Mouse (Mus musculus): ENCODE measurements around the gene Idua. TPM values are rescaled to one million over a fixed set of nuclear protein-coding genes. Genes with fewer than 3 reads are reported as not detected.

Idua gene
- polyA plus RNA-seq, 1 experiment from 2014 or later, result 11.5 TPM

DNA sequence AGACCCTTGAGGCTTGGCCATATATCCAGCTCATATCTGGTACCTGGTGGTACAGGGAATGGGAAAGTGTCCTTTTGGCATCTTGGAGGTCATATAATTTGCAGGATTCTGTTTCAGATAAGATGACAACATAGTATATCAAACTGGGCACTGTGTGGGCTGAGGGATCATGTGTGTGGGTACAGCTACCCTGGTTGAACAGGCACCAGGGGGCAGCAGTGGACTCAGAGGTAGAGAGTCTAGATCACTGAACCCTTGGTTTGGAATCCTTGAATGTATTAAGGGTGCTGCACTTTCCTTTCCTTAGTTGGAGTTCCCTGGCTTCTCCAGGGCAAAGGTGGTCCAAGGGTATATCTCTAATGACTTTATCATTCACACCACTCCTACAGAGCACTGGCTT lies 10.7 kb downstream of the Idua start:
- H3K4me3 ChIP-seq (ENCODE audit: low read depth, low read length), result no peak overlapping the region
- H3K27me3 ChIP-seq (ENCODE audit: control insufficient read depth, insufficient read depth, low read length), result no peaks in the 10 kb centered on the region
- peaks cover 2% of the 10 kb centered on the region; the same call in 1 of the 2 replicates for H3K36me3 ChIP-seq (ENCODE audit: control insufficient read depth, insufficient read depth, low read length)
- no peaks in the 10 kb centered on the region for H3K9me3 ChIP-seq (ENCODE audit: control insufficient read depth, low read length)
- H3K4me1 ChIP-seq (replicated peaks; ENCODE audit: control insufficient read depth, insufficient read depth, low read length), result peaks cover 7% of the 10 kb centered on the region; the same call in 1 of the 2 replicates
- ATAC-seq (replicated peaks; ENCODE audit: low FRiP score) (0 out of 2 replicates have a peak, but pooled peaks have one; percentile 34), DNase-seq (ENCODE audit: low spot score) (no peak)
- H3K27ac ChIP-seq (ENCODE audit: low read depth, low read length), result no peak overlapping the region
- no peak overlapping the region for H3K4me2 ChIP-seq (ENCODE audit: low read depth, low read length, severe bottlenecking)
- no peak overlapping the region for H3K9ac ChIP-seq (ENCODE audit: low read length)

DNA sequence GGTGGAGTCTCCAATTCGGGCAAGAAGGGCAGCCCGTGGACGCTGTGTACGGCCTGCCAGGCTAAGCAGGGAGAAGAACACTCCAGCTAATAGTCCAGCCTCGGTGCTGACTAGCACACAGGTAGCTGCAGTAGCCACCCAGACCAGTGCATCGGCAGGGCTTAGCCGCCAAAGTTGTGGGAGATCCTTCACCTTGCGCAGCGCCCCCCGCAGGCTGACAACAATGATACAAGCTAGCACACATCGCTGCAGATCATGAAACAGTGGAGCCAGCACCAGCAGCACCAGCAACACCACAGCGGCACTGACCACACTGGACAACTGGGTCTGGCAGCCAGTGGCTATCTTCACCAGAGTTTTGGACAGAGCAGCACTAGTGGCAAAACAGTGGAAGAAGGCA lies 11.6 kb downstream of the Idua start:
- WGBS, result 95% methylated on average over 12 of the region's 12 CpGs
- ATAC-seq (replicated peaks; ENCODE audit: low FRiP score), result no peak
- no peaks in the 10 kb centered on the region for H3K27me3 ChIP-seq (ENCODE audit: control insufficient read depth, insufficient read depth, low read length)
- no peak for DNase-seq (ENCODE audit: low spot score)
- H3K9ac ChIP-seq (ENCODE audit: low read length), result no peak overlapping the region
- no peak overlapping the region for H3K4me3 ChIP-seq (ENCODE audit: low read depth, low read length)
- peaks cover 2% of the 10 kb centered on the region; the same call in 1 of the 2 replicates for H3K36me3 ChIP-seq (ENCODE audit: control insufficient read depth, insufficient read depth, low read length)
- H3K4me2 ChIP-seq (ENCODE audit: low read depth, low read length, severe bottlenecking), result no peak overlapping the region
- no peaks in the 10 kb centered on the region for H3K9me3 ChIP-seq (ENCODE audit: control insufficient read depth, low read length)
- no peak overlapping the region for H3K27ac ChIP-seq (ENCODE audit: low read depth, low read length)
- peaks cover 8% of the 10 kb centered on the region; the same call in 1 of the 2 replicates for H3K4me1 ChIP-seq (replicated peaks; ENCODE audit: control insufficient read depth, insufficient read depth, low read length)

DNA sequence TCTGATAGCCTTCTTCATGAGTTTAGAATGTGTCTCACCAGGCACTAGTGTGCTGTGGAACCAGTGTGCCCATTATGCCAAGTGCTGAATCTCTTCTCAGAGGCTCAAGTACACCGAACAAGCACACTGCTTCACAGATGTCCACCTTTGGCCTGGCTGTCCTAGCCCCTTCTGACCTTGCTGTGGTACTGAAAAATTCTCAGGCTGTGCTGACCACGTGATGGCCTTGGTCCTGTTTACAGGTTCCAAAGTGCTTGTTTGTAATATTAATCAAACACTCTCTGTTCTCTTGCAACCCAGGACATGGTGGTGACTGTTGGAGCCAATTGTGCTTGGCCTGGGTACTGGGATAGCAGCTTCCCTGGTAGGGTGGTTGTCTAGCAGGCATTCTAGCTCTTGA lies 14.5 kb downstream of the Idua start:
- no peak for DNase-seq (ENCODE audit: low spot score)
- Histone ChIP-seq H3K9me3 (ENCODE audit: control insufficient read depth, low read length) (no peaks in the 10 kb centered on the region), H3K4me1 (replicated peaks; ENCODE audit: control insufficient read depth, insufficient read depth, low read length) (peaks cover 13% of the 10 kb centered on the region; the same call in 1 of the 2 replicates), H3K27me3 (ENCODE audit: control insufficient read depth, insufficient read depth, low read length) (no peaks in the 10 kb centered on the region), H3K9ac (ENCODE audit: low read length) (no peak overlapping the region), H3K36me3 (ENCODE audit: control insufficient read depth, insufficient read depth, low read length) (peaks cover 2% of the 10 kb centered on the region; the same call in 1 of the 2 replicates), H3K4me3 (ENCODE audit: low read depth, low read length) (no peak overlapping the region), H3K27ac (ENCODE audit: low read depth, low read length) (no peak overlapping the region), H3K4me2 (ENCODE audit: low read depth, low read length, severe bottlenecking) (no peak overlapping the region)
- no peak for ATAC-seq (replicated peaks; ENCODE audit: low FRiP score)
- 82% methylated on average over 2 of the region's 2 CpGs for WGBS

DNA sequence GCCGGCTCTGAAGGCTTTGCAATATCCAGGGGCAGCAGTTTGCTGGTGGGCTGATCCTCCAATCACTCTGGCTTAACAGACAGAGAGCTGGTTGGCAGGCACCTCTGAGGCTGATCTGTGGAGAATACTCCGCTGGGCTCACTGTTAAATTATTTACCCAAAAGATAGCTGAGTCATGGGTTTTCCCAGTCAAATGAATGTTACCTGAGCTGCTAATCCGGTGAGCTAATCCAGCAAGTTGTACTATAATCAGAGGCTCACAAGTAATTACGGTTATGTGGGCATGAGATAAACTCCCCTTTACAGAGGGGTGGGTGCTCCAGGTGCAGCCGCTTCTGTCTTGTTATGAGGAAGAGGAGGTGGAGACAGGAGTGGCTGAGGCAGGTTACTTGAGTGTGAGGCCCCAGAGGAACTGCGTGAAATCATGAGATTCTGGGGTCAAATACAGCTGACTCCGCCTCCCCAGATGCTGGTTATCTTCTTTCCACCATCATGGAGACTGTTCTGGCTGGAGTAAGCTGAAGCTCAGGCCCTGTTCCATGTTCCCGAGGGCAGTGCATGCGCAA lies 15.2 kb downstream of the Idua start, which contains the start of gene Slc26a1:
Gene Slc26a1, minus strand, starts transcription at position 319 of the 566 bp plus-strand sequence.
- WGBS, result 86% methylated on average over 9 of the region's 9 CpGs
- ATAC-seq (replicated peaks; ENCODE audit: low FRiP score), result no peak

DNA sequence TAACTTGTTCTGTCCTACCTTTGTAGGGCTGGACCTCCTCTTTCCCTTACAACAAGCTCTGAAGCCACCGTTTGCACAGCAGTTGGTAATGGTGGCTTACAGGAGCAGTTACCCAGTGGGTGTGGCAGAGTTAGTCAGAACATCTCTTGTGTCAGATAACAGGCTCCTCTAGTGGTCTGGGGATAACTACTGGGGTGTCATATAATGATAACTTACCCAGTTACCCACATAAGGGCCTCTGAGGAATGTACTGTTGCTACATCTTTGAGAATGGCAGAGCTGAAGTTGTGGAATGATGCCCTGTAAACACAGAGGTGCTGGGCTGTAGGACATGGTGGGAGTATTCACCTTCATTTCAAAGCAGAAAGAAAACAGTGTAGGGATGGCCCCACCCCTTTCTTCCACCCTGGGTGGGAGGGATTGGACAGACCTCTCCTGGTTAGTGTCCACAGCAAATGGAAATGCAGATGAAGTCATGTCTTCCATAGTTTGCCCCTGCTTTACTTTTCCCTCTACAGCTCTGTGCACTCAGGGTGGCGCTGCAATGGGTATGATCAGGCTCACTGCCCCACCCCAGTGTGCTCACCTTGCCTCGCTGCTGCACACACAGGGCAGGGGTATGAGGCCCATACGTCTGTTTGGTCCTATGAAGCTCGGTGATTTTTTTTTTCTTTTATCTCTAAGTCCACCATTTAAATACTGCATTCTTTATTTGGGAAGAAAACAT lies 16.8 kb downstream of the Idua start:
- peak overlapping the region; percentile 64 for H3K4me2 ChIP-seq (ENCODE audit: low read depth, low read length, severe bottlenecking)
- no peaks in the 10 kb centered on the region for H3K27me3 ChIP-seq (ENCODE audit: control insufficient read depth, insufficient read depth, low read length)
- ATAC-seq (replicated peaks; ENCODE audit: low FRiP score), result peak; percentile 52; the same call in 1 of the 2 replicates
- peaks cover 11% of the 10 kb centered on the region; the same call in 1 of the 2 replicates for H3K4me1 ChIP-seq (replicated peaks; ENCODE audit: control insufficient read depth, insufficient read depth, low read length)
- H3K27ac ChIP-seq (ENCODE audit: low read depth, low read length), result peak overlapping the region; percentile 80; the same call in 1 of the 2 replicates
- H3K4me3 ChIP-seq (ENCODE audit: low read depth, low read length), result peak overlapping the region; percentile 28
- H3K36me3 ChIP-seq (ENCODE audit: control insufficient read depth, insufficient read depth, low read length), result no peaks in the 10 kb centered on the region
- no peaks in the 10 kb centered on the region for H3K9me3 ChIP-seq (ENCODE audit: control insufficient read depth, low read length)
- 16% methylated on average over 5 of the region's 5 CpGs for WGBS
- no peak for DNase-seq (ENCODE audit: low spot score)
- peak overlapping the region; percentile 66 for H3K9ac ChIP-seq (ENCODE audit: low read length)

More for the DNA sequence above, 15.2 kb downstream of the Idua start, which contains the start of gene Slc26a1:
- peaks cover 2% of the 10 kb centered on the region; the same call in 1 of the 2 replicates for H3K36me3 ChIP-seq (ENCODE audit: control insufficient read depth, insufficient read depth, low read length)
- no peak for DNase-seq (ENCODE audit: low spot score)
- no peak within 1 kb of the TSS for H3K4me2 ChIP-seq (ENCODE audit: low read depth, low read length, severe bottlenecking)
- H3K4me3 ChIP-seq (ENCODE audit: low read depth, low read length), result no peak within 1 kb of the TSS
- no peaks in the 10 kb centered on the region for H3K27me3 ChIP-seq (ENCODE audit: control insufficient read depth, insufficient read depth, low read length)
- H3K9ac ChIP-seq (ENCODE audit: low read length), result no peak within 1 kb of the TSS
- no peak within 1 kb of the TSS for H3K27ac ChIP-seq (ENCODE audit: low read depth, low read length)
- H3K4me1 ChIP-seq (replicated peaks; ENCODE audit: control insufficient read depth, insufficient read depth, low read length), result peaks cover 11% of the 10 kb centered on the region; the same call in 1 of the 2 replicates
- no peaks in the 10 kb centered on the region for H3K9me3 ChIP-seq (ENCODE audit: control insufficient read depth, low read length)

DNA sequence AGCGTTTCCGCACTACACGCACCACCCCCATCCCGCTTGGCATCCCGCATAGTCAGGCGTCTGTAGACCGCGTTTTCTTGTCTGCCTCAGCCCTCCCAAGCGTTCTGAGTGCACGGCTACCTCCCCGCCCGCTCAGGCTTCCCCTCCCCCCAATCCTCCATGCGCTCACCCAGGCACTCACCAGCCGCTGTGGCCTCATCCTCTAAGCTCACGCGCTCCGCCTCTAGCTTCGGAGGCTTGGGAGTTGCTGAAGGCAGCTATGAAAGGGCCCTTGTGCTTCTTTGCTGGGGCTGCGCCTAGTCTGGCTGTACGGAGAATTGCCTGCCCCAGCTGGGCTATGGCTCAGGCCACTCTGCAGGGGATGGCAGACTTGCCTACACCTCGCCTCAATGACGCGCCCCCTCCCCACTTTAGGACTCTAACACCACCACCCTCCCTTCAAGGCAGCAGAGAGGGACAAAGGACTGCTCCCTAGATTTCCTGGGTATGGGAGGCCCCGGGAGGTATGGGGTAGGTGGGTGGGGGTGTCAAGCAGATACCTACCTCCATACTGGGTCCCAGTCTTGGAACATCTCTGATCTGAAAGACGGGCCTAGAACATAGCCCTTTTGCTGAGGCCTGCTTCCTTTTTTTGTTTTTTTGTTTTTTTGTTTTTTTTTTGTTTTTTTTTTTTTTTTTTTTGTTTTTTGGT lies 17.6 kb downstream of the Idua start:
- no peaks in the 10 kb centered on the region for H3K27me3 ChIP-seq (ENCODE audit: control insufficient read depth, insufficient read depth, low read length)
- DNase-seq (ENCODE audit: low spot score) (peak; percentile 88), ATAC-seq (replicated peaks; ENCODE audit: low FRiP score) (peak; percentile 91)
- peak overlapping the region; percentile 80 for H3K27ac ChIP-seq (ENCODE audit: low read depth, low read length)
- peaks cover 11% of the 10 kb centered on the region; the same call in 1 of the 2 replicates for H3K4me1 ChIP-seq (replicated peaks; ENCODE audit: control insufficient read depth, insufficient read depth, low read length)
- WGBS, result 2% methylated on average over 25 of the region's 25 CpGs
- no peaks in the 10 kb centered on the region for H3K9me3 ChIP-seq (ENCODE audit: control insufficient read depth, low read length)
- peak overlapping the region; percentile 66 for H3K9ac ChIP-seq (ENCODE audit: low read length)
- peak overlapping the region; percentile 28 for H3K4me3 ChIP-seq (ENCODE audit: low read depth, low read length)
- H3K4me2 ChIP-seq (ENCODE audit: low read depth, low read length, severe bottlenecking), result peak overlapping the region; percentile 64
- no peaks in the 10 kb centered on the region for H3K36me3 ChIP-seq (ENCODE audit: control insufficient read depth, insufficient read depth, low read length)

DNA sequence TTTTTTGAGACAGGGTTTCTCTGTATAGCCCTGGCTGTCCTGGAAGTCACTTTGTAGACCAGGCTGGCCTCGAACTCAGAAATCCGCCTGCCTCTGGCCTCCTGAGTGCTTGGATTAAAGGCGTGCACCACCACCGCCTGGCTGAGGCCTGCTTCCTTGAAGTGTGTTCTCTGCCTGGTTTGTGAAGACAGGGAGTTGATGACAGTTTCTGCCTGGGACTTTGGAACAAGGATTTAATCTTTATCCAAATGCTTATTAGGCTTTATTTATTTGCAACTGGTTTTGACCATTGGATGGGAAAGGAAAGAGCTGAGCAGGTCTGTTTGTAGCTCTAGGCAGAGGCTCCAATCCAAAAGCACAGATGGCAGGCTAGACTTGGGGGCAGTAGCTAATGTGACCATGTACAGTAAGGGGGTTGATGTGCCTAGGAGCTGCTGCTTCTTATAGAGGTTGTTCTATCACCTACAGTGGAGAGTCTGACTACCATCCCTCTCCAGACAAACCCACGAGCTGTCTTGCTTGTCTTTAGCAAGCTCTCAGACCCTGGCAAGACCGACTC lies 18.2 kb downstream of the Idua start:
- Histone ChIP-seq H3K4me1 (replicated peaks; ENCODE audit: control insufficient read depth, insufficient read depth, low read length) (peaks cover 11% of the 10 kb centered on the region; the same call in 1 of the 2 replicates), H3K4me2 (ENCODE audit: low read depth, low read length, severe bottlenecking) (no peak overlapping the region), H3K27me3 (ENCODE audit: control insufficient read depth, insufficient read depth, low read length) (no peaks in the 10 kb centered on the region), H3K4me3 (ENCODE audit: low read depth, low read length) (no peak overlapping the region), H3K9ac (ENCODE audit: low read length) (no peak overlapping the region), H3K27ac (ENCODE audit: low read depth, low read length) (no peak overlapping the region), H3K36me3 (ENCODE audit: control insufficient read depth, insufficient read depth, low read length) (no peaks in the 10 kb centered on the region), H3K9me3 (ENCODE audit: control insufficient read depth, low read length) (no peaks in the 10 kb centered on the region)
- 89% methylated on average over 6 of the region's 6 CpGs for WGBS
- ATAC-seq (replicated peaks; ENCODE audit: low FRiP score), result no peak
- no peak for DNase-seq (ENCODE audit: low spot score)

DNA sequence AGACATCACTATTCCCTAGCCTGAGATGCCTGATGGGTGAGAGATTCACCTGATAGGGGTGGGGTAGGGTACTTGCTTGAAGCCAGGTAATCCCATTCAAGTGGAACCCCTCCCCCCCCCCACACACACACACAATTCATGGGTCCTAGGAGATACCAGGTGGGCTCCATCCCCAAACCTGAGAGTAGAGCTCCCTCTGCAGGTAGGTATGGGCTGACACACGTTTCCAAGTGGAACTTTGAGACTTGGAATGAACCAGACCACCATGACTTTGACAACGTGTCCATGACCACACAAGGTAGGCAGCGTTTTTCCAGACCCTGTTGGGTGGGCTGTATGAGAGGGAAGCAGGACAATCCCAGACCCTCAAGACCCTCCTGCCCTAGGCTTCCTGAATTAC lies 19.8 kb downstream of the Idua start:
- H3K36me3 ChIP-seq (ENCODE audit: control insufficient read depth, insufficient read depth, low read length), result no peaks in the 10 kb centered on the region
- DNase-seq (ENCODE audit: low spot score) (no peak), ATAC-seq (replicated peaks; ENCODE audit: low FRiP score) (no peak)
- no peak overlapping the region for H3K4me3 ChIP-seq (ENCODE audit: low read depth, low read length)
- no peaks in the 10 kb centered on the region for H3K9me3 ChIP-seq (ENCODE audit: control insufficient read depth, low read length)
- 54% methylated on average over 3 of the region's 3 CpGs for WGBS
- no peaks in the 10 kb centered on the region for H3K27me3 ChIP-seq (ENCODE audit: control insufficient read depth, insufficient read depth, low read length)
- H3K9ac ChIP-seq (ENCODE audit: low read length), result no peak overlapping the region
- no peak overlapping the region for H3K4me2 ChIP-seq (ENCODE audit: low read depth, low read length, severe bottlenecking)
- peaks cover 11% of the 10 kb centered on the region; the same call in 1 of the 2 replicates for H3K4me1 ChIP-seq (replicated peaks; ENCODE audit: control insufficient read depth, insufficient read depth, low read length)
- no peak overlapping the region for H3K27ac ChIP-seq (ENCODE audit: low read depth, low read length)

All from forebrain, embryonic 11.5 days (tissue).